Mouse (Mus musculus) cerebellum, postnatal 4 days (tissue): ENCODE data around the gene Gm11555.
"Not testable (repeated sequence)": the region's sequence is repeated elsewhere in the genome, so short reads cannot be mapped to it uniquely, and the experiment has no call there.

Source experiments
- DNase-seq, 2 experiments: peaks; one replicate each; pipeline ENCODE4 v3.0.0; 2022; ENCODE audit warnings: low spot score in 2 of 2, mixed read lengths in 1 of 2

The Gm11555 gene

GRCm38 (mm10) chr11:99650136-99650535 is at the start of gene Gm11555:
Gm11555 (minus strand) TSS chr11:99650236.
- DNase-seq, result no peak

GRCm38 (mm10) chr11:99690463-99690862 is 40.4 kb upstream of the Gm11555 start, which contains the start of gene Gm14190:
Gm14190 (minus strand) TSS chr11:99690740.
- DNase-seq, result no peak

GRCm38 (mm10) chr11:99685235-99685634 is 35.2 kb upstream of the Gm11555 start:
- DNase-seq, result not testable (repeated sequence)

GRCm38 (mm10) chr11:99683481-99683880 is 33.4 kb upstream of the Gm11555 start:
- peak in 1 of 2 experiments; percentile 9 for DNase-seq

- no peak for DNase-seq
Measured at GRCm38 (mm10) chr11:99665860-99666259, 15.8 kb upstream of the Gm11555 start, which contains the start of gene Krtap4-6. Krtap4-6 (minus strand) TSS chr11:99665960.

- no peak for DNase-seq
Measured at GRCm38 (mm10) chr11:99662802-99663201, 12.8 kb upstream of the Gm11555 start.

GRCm38 (mm10) chr11:99659256-99659655 is 9.2 kb upstream of the Gm11555 start:
- no peak for DNase-seq

GRCm38 (mm10) chr11:99658467-99659010 is 8.5 kb upstream of the Gm11555 start, which contains the start of gene Gm11563:
Gm11563 (minus strand) TSS chr11:99658960.
- DNase-seq, result not testable (repeated sequence)

GRCm38 (mm10) chr11:99657051-99657450 is 7.0 kb upstream of the Gm11555 start:
- DNase-seq, result no peak

GRCm38 (mm10) chr11:99646444-99646843 is 3.6 kb downstream of the Gm11555 start:
- no peak for DNase-seq

- DNase-seq, result no peak
Measured at GRCm38 (mm10) chr11:99644351-99644750, 5.7 kb downstream of the Gm11555 start.

GRCm38 (mm10) chr11:99643635-99644139 is 6.3 kb downstream of the Gm11555 start, which contains the start of gene Krtap4-7:
Krtap4-7 (minus strand) TSS chr11:99644089.
- not testable (repeated sequence) for DNase-seq

- DNase-seq, result no peak
Measured at GRCm38 (mm10) chr11:99640926-99641325, 9.1 kb downstream of the Gm11555 start.

- DNase-seq, result no peak
Measured at GRCm38 (mm10) chr11:99637086-99637485, 12.9 kb downstream of the Gm11555 start.

- no peak for DNase-seq
Measured at GRCm38 (mm10) chr11:99634653-99635134, 15.3 kb downstream of the Gm11555 start, which contains the start of gene Krtap4-2. Krtap4-2 (minus strand) TSS chr11:99635084.

- DNase-seq, result no peak
Measured at GRCm38 (mm10) chr11:99633293-99633692, 16.7 kb downstream of the Gm11555 start.

GRCm38 (mm10) chr11:99630890-99631289 is 19.1 kb downstream of the Gm11555 start:
- no peak for DNase-seq

GRCm38 (mm10) chr11:99628138-99628537 is 21.9 kb downstream of the Gm11555 start, which contains the start of gene Krtap4-1:
Krtap4-1 (minus strand) TSS chr11:99628238.
- DNase-seq, result no peak

- no peak for DNase-seq
Measured at GRCm38 (mm10) chr11:99620335-99620734, 29.7 kb downstream of the Gm11555 start, which contains the start of gene Gm11562. Gm11562 (minus strand) TSS chr11:99620435.

GRCm38 (mm10) chr11:99614796-99615363 is 35.2 kb downstream of the Gm11555 start, which contains the start of gene Krtap2-4:
Krtap2-4 (minus strand) TSS chr11:99614846.
- no peak for DNase-seq

GRCm38 (mm10) chr11:99610089-99610488 is 39.9 kb downstream of the Gm11555 start, which contains the start of gene Gm11937:
Gm11937 (minus strand) TSS chr11:99610189.
- not testable (repeated sequence) for DNase-seq

- no peak for DNase-seq
Measured at GRCm38 (mm10) chr11:99609126-99609525, 40.9 kb downstream of the Gm11555 start.
